Mouse (Mus musculus) G1E (cell line): ENCODE data around the gene Ylpm1.

Experiments used
- CTCF ChIP-seq: IDR thresholded peaks from 2 replicates; pipeline ENCODE4 v1.5.1; 2012; ENCODE audit warnings: low read depth, low read length, inconsistent platforms, mixed read lengths
- GATA1 ChIP-seq: IDR thresholded peaks from 2 replicates; pipeline ENCODE4 v1.6.1; 2012; ENCODE audit warnings: borderline replicate concordance, low read length, inconsistent platforms, mixed read lengths
- GATA2 ChIP-seq: IDR thresholded peaks from 2 replicates; pipeline ENCODE4 v1.6.1; 2012; ENCODE audit warnings: low read depth, low read length, inconsistent platforms, borderline replicate concordance
- POLR2AphosphoS5 ChIP-seq: IDR thresholded peaks from 2 replicates; pipeline ENCODE4 v1.6.1; 2012; ENCODE audit warnings: low read depth, low read length, inconsistent platforms; ENCODE audit not compliant: insufficient replicate concordance
- TAL1 ChIP-seq: conservative IDR thresholded peaks from 2 replicates; pipeline ENCODE4 v1.6.1; 2012; ENCODE audit warnings: low read depth, low read length, inconsistent platforms, mixed read lengths

DNA sequence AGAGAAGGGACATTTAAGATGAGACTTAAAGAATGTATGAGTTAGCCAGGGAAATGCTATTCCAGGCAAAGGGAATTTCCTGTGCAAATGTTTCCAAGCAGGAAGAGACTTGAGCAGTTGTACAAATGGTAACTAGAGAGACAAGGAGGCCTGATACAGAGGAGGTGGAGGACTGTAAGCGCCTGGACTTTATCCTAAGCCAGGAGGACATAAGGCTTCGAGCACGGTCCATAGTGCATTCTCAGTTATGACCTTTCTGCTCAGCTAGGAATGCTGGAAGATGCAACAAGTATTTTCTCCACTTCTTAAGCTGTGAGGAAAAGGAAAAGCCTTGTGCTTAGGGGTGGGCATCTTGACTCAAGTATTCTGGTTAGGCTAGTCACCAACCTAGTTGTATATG lies 117.2 kb downstream of the Ylpm1 start:
- TF ChIP-seq CTCF (no peak), GATA1 (no peak), POLR2AphosphoS5 (no peak), GATA2 (no peak), TAL1 (no peak)
